Mouse (Mus musculus) forebrain, postnatal 0 days (tissue): ENCODE data around the gene Scml4. TPM values are rescaled to one million over a fixed set of nuclear protein-coding genes. Genes with fewer than 3 reads are reported as not detected.

Experiments
- ATAC-seq: fragments of 200-750 bp; cut with Nextera tagmentation; 2 replicates; pipeline ENCODE4 v1.8.0; 2017; ENCODE audit warnings: mild to moderate bottlenecking, moderate library complexity
- DNase-seq: peaks from one replicate; pipeline ENCODE4 v3.0.0-alpha.2; 2015
- H3K27ac ChIP-seq: fragments of 300-500 bp; sonication (generic); 2 replicates; pipeline ENCODE4 v1.5.1; 2014; ENCODE audit warnings: low read depth, mild to moderate bottlenecking, antibody characterized with exemption, low read length, moderate library complexity, mixed read lengths
- H3K27me3 ChIP-seq: fragments of 300-500 bp; sonication (generic); 2 replicates; pipeline ENCODE4 v1.6.1; 2014; ENCODE audit warnings: mild to moderate bottlenecking, low read length, mixed read lengths; ENCODE audit not compliant: insufficient read depth
- H3K36me3 ChIP-seq: fragments of 300-500 bp; sonication (generic); 2 replicates; pipeline ENCODE4 v1.6.1; 2014; ENCODE audit warnings: mild to moderate bottlenecking, moderate library complexity; ENCODE audit not compliant: insufficient read depth
- H3K4me1 ChIP-seq: fragments of 300-500 bp; sonication (generic); 2 replicates; pipeline ENCODE4 v1.6.1; 2014; ENCODE audit warnings: antibody characterized with exemption; ENCODE audit not compliant: insufficient read depth
- H3K4me2 ChIP-seq: fragments of 300-500 bp; sonication (generic); 2 replicates; pipeline ENCODE4 v1.6.1; 2014; ENCODE audit warnings: low read depth, mild to moderate bottlenecking, moderate library complexity
- H3K4me3 ChIP-seq: fragments of 300-500 bp; sonication (generic); 2 replicates; pipeline ENCODE4 v1.5.1; 2014; ENCODE audit warnings: low read depth, low read length, mixed read lengths
- H3K9ac ChIP-seq: fragments of 300-500 bp; sonication (generic); 2 replicates; pipeline ENCODE4 v1.6.1; 2014; ENCODE audit warnings: mild to moderate bottlenecking
- H3K9me3 ChIP-seq: fragments of 300-500 bp; sonication (generic); 2 replicates; pipeline ENCODE4 v1.6.1; 2016; ENCODE audit warnings: low read length
- CTCF ChIP-seq: sonication (generic); IDR thresholded peaks from 2 replicates; pipeline ENCODE4 v1.5.1; 2016; ENCODE audit warnings: antibody characterized with exemption, control low read depth, low read depth
- WGBS: fragments of 180-500 bp; shearing (Covaris S2); extraction: QIAGEN DNeasy Blood & Tissue Kit; methylation state at CpG from one replicate; pipeline ENCODE4 v1.1.7; 2014; 5-methylcytosine and 5-hydroxymethylcytosine counted together
- polyA plus RNA-seq: library from polyadenylated mRNA; unstranded; fragments of >200 nt; fragmentation: Nextera tagmentation; extraction: Ambion mirVana; gene quantifications from 2 replicates; pipeline ENCODE4 v1.2.1, GENCODE M21; 2015
- total RNA-seq: library from RNA; depleted of rRNA; stranded (reverse); fragments of >200 nt; gene quantifications from 2 replicates; pipeline ENCODE4 v1.2.3, GENCODE M21; 2014

Gene Scml4
- total and polyA plus RNA-seq, 2 experiments from 2014 or later = 8.5 to 37.7 TPM

DNA sequence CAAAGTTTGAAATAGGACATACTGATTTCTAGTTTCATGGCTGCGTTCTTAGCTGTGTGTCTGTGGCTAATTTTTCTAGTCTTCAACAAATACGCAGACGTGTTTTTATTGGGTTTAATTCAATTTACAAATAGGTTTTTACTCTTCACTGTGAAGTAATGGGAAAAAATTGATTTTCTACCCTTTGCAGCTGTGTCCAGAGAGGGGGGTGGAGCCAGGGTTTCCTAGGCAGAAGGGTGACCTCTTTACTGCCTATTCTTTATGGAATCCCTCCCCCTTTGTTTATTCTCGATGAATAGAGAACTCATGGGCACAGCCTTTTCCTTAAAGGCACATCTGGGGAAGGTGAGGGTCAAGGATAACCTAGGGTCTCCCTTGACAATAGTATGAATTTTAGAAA lies 98.5 kb downstream of the Scml4 start:
- H3K9me3 ChIP-seq = no peaks in the 10 kb centered on the region
- no peak for DNase-seq
- no peaks in the 10 kb centered on the region for H3K4me1 ChIP-seq
- no peaks in the 10 kb centered on the region for H3K27me3 ChIP-seq
- no peak for ATAC-seq
- no peak overlapping the region for H3K27ac ChIP-seq
- no peak for TF ChIP-seq CTCF
- H3K36me3 ChIP-seq = no peaks in the 10 kb centered on the region
- H3K9ac ChIP-seq = peak overlapping the region; percentile 44; the same call in 1 of the 2 replicates
- H3K4me3 ChIP-seq = peak overlapping the region; percentile 27
- WGBS = 47% methylated on average over 4 of the region's 4 CpGs
- H3K4me2 ChIP-seq = peak overlapping the region; percentile 53

DNA sequence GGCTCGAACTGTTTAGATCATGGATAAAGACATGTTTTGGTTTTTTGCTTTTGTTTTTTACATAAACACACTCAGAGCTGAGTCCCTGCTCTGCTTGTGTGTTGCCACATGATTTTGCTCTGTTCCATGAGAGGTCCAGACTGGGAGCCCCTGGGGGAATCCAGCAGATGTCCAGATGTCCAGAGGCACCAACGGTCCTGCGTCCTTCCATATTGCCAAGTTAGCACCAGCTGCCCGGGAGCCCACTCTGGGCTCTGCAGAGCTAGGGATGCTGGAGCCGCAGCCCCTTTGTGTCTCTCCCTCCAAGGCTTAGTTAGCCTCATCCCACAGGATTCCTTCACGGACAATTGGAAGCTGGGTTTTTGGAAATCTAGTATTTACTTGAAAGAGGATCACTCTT lies 101.6 kb downstream of the Scml4 start:
- Histone ChIP-seq H3K27ac (no peak overlapping the region), H3K9ac (no peak overlapping the region), H3K36me3 (no peaks in the 10 kb centered on the region), H3K4me1 (no peaks in the 10 kb centered on the region), H3K9me3 (no peaks in the 10 kb centered on the region), H3K4me2 (no peak overlapping the region), H3K4me3 (no peak overlapping the region), H3K27me3 (no peaks in the 10 kb centered on the region)
- 79% methylated on average over 6 of the region's 6 CpGs for WGBS
- no peak for TF ChIP-seq CTCF
- ATAC-seq (no peak), DNase-seq (no peak)

DNA sequence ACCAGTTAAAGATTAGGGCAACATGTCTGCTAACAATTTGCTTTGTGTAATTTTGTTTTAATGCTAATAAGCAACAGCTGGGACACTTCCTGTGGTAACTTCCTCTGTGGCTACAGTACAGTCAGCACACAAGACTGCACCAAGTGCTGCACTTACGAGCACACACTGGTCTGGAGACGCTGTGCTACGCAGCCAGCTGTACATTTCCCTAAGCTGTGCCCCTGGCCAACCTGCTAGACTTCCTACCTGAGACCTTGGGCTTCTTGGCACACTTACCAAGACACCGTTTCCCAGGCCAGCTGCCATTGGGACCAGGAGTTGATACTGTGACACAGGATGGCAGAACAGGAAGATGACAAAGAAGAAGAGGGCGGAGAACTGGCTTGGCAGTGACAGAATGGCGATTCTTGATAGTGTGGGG lies 102.0 kb downstream of the Scml4 start:
- Histone ChIP-seq H3K27me3 (no peaks in the 10 kb centered on the region), H3K4me1 (no peaks in the 10 kb centered on the region), H3K4me2 (no peak overlapping the region), H3K36me3 (no peaks in the 10 kb centered on the region), H3K4me3 (no peak overlapping the region), H3K27ac (no peak overlapping the region), H3K9me3 (no peaks in the 10 kb centered on the region), H3K9ac (no peak overlapping the region)
- ATAC-seq (no peak), DNase-seq (no peak)
- no peak for TF ChIP-seq CTCF
- 87% methylated on average over 6 of the region's 6 CpGs for WGBS

DNA sequence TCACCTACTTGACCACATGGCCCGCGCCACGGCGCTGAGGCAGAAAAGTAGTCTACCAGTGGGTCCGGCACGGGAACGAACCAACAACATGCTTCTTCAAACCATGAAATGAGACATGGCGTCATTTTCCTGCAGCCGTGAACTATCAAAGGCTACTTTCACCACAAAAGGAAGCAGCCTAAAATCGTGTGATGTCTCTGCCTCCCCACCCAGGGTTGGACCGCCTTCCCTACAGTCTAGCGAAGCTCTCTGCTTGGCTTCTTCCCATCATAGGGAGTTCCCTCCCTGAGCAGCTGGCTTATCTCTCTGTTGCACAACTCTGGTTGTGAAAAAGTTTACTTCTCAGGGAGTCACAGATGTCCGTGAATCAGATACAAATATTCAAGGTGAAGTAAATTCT lies 102.5 kb downstream of the Scml4 start:
- Histone ChIP-seq H3K4me3 (no peak overlapping the region), H3K4me2 (no peak overlapping the region), H3K27ac (no peak overlapping the region), H3K36me3 (no peaks in the 10 kb centered on the region), H3K9ac (no peak overlapping the region), H3K9me3 (no peaks in the 10 kb centered on the region), H3K27me3 (no peaks in the 10 kb centered on the region), H3K4me1 (no peaks in the 10 kb centered on the region)
- 93% methylated on average over 13 of the region's 13 CpGs for WGBS
- ATAC-seq (no peak), DNase-seq (no peak)
- TF ChIP-seq CTCF = no peak

DNA sequence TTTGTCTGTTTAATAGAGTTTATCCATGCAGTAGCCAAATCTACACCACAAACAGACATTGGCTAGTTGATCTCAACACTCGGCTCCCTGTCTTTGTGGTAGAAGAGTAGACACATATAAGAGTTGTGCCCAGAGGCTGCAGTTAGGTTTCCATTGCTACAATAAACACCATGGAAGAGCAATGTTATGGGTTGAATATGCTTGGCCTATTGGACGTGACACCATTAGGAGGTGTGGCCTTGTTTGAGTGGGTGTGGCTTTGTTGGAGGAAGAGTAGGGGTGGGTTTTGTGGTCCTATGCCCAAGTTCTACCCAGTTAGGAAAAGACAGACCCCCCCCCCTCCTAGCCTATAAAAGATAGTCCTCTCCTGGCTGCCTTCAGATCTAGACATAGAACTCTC lies 102.9 kb downstream of the Scml4 start:
- TF ChIP-seq CTCF = no peak
- Histone ChIP-seq H3K4me1 (no peaks in the 10 kb centered on the region), H3K4me2 (no peak overlapping the region), H3K9ac (no peak overlapping the region), H3K9me3 (no peaks in the 10 kb centered on the region), H3K27ac (no peak overlapping the region), H3K4me3 (no peak overlapping the region), H3K36me3 (no peaks in the 10 kb centered on the region), H3K27me3 (no peaks in the 10 kb centered on the region)
- DNase-seq (no peak), ATAC-seq (no peak)
- WGBS = 99% methylated on average over 2 of the region's 2 CpGs

DNA sequence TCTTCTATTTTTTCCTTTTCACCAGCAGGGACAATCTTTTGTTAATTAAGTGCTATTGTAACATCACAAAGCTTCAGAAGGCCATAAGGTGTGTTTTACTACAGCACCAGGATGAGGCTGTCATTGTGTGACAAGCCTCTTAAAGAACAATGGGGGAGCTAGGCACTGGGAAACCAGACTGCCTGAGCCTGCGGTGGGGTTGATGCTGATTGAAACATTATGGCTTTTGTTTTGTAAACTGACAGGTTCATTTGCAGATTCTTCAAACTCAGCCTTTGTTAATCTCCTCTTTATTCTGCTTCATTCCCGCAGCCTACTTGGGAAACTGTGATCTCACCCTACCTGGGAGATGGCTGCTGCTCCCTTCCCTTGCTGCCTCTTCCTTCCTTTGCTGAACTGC lies 108.2 kb downstream of the Scml4 start:
- no peaks in the 10 kb centered on the region for H3K27me3 ChIP-seq
- no peak for TF ChIP-seq CTCF
- H3K9ac ChIP-seq = no peak overlapping the region
- no peak overlapping the region for H3K4me3 ChIP-seq
- H3K4me2 ChIP-seq = no peak overlapping the region
- no peaks in the 10 kb centered on the region for H3K9me3 ChIP-seq
- H3K36me3 ChIP-seq = no peaks in the 10 kb centered on the region
- ATAC-seq (peak; percentile 66; the same call in 1 of the 2 replicates), DNase-seq (no peak)
- WGBS = 8% methylated on average over 2 of the region's 2 CpGs
- no peak overlapping the region for H3K27ac ChIP-seq
- H3K4me1 ChIP-seq = 0 out of 2 replicates have a peak, but pooled peaks cover under 1% of the 10 kb centered on the region

DNA sequence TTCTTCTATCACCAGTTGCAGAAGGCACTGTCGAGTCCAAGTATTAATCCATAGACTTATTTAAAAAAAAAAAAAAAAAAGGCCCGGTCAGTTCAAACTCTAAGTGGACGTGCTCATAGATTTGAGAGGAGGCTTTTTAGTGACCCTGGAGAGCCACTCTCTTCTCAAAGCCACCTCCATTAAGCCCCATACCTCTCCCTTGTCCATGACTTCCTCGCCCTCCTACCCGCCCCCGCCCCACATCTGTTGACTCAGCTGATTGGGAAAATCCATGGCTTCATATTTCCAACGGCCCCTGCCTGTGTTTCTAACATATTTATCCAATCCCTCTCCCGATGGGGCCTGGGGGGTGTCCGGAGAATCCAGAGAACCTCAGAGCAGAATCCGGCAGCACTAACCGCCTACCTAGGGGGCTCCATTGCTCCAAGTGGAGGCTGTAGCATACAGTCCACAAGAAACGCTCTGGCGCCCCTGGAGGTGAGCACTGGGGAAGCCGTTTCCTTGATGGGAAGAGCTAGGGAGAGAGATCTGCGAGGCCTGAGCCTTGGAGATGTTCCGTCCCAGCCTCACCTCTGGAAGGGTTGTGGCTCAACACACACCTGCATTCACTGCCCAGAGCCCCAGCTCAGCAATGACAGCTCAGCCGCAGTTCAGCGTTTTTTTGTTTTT lies 112.5 kb downstream of the Scml4 start:
- Histone ChIP-seq H3K27ac (no peak overlapping the region), H3K36me3 (no peaks in the 10 kb centered on the region), H3K27me3 (no peaks in the 10 kb centered on the region), H3K4me1 (0 out of 2 replicates have a peak, but pooled peaks cover 8% of the 10 kb centered on the region), H3K9me3 (no peaks in the 10 kb centered on the region), H3K4me2 (0 out of 2 replicates have a peak overlapping the region, but pooled peaks have one; percentile 8), H3K4me3 (no peak overlapping the region), H3K9ac (no peak overlapping the region)
- WGBS = 34% methylated on average over 18 of the region's 18 CpGs
- DNase-seq (peak; percentile 84), ATAC-seq (peak; percentile 88)
- peak; percentile 88 for TF ChIP-seq CTCF
